8 mouse cellular contexts compared by ENCODE assay signal in the genomic region with DNA sequence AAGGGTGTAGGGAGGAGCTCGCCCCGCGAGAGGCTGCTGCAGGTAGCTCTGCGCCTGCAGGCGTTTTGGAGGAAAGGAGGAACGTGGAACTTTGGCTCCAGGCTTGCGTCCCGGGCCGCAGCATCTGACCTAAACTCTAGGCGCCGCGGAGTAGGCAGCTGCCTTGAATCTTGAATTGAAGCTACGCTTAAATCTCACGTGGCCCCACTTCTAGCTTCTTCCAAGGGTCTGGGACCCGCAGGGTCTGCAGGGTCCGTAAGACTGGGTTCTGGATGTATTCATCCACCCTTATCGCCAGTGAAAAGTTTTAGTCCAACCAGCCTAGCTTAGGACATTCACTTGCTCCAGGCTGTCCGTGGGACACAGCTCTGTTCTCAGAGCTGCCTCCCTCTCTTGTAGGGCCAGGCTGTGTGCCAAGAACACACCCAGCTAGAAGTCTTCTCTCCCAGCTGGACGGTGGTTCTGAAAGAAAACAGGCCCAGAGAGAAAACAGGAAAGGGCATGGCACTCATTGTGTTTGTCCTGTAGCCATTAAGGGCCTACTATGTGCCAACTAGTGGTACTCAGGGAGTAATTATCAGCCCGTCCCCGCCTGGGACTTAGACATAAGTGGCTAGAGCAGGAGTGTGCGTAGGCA. TPM values are rescaled to one million over a fixed set of nuclear protein-coding genes. Genes with fewer than 3 reads are reported as not detected.
DNase-seq lines count a peak whose midpoint lies in the region; ATAC-seq and TF ChIP-seq lines count a peak whose summit lies in the region.

No protein-coding gene starts in this region.

- 12% methylated on average over 22 of the region's 22 CpGs for WGBS in hindbrain, embryonic 15.5 days
- WGBS in liver, embryonic 13.5 days (ENCODE audit: insufficient replicate concordance): 15% methylated on average over 22 of the region's 22 CpGs
- 11% methylated on average over 22 of the region's 22 CpGs for WGBS in neural tube, embryonic 13.5 days

- DNase-seq in adrenal gland, adult (ENCODE audit: inconsistent age in 2 of 2, low spot score in 1 of 2): peak; percentile 66 to 80
- no peak for DNase-seq in adrenal gland, postnatal 4 days (ENCODE audit: low spot score in 2 of 2)
- DNase-seq in adrenal gland, postnatal 36 days: peak; percentile 59 to 69
- DNase-seq in gastrocnemius, adult 2 months: peak; percentile 83
- DNase-seq in liver, embryonic 13.5 days: no peak
- DNase-seq in layer of hippocampus, postnatal 36 days: no peak

- peak overlapping the region; percentile 79 for H3K4me3 ChIP-seq in gastrocnemius, adult 2 months
- peak overlapping the region; percentile 80 for H3K4me3 ChIP-seq in hindbrain, embryonic 15.5 days
- peak overlapping the region; percentile 70 for H3K4me3 ChIP-seq in liver, embryonic 13.5 days (replicated peaks)
- peak overlapping the region; percentile 65 for H3K4me3 ChIP-seq in neural tube, embryonic 13.5 days

- 0 out of 2 replicates have a peak, but pooled peaks have one; percentile 0 for TF ChIP-seq CTCF in gastrocnemius, adult 2 months (IDR thresholded peaks at IDR 0.05)

- ATAC-seq in hindbrain, embryonic 15.5 days (ENCODE audit: low FRiP score, low read depth): peak; percentile 18; the same call in 1 of the 2 replicates
- peak; percentile 13; the same call in 1 of the 2 replicates for ATAC-seq in liver, embryonic 13.5 days (ENCODE audit: low read depth)
- ATAC-seq in neural tube, embryonic 13.5 days (ENCODE audit: low read depth): peak; percentile 29

- H3K4me2 ChIP-seq in hindbrain, embryonic 15.5 days: peak overlapping the region; percentile 93
- peak overlapping the region; percentile 82 for H3K4me2 ChIP-seq in liver, embryonic 13.5 days
- peak overlapping the region; percentile 86 for H3K4me2 ChIP-seq in neural tube, embryonic 13.5 days

- peaks cover 18% of the 10 kb centered on the region for H3K4me1 ChIP-seq in hindbrain, embryonic 15.5 days (replicated peaks)
- peaks cover 42% of the 10 kb centered on the region for H3K4me1 ChIP-seq in liver, embryonic 13.5 days (replicated peaks)
- peaks cover 21% of the 10 kb centered on the region for H3K4me1 ChIP-seq in neural tube, embryonic 13.5 days (replicated peaks)

- H3K27me3 ChIP-seq in hindbrain, embryonic 15.5 days: no peaks in the 10 kb centered on the region
- H3K27me3 ChIP-seq in liver, embryonic 13.5 days: no peaks in the 10 kb centered on the region
- no peaks in the 10 kb centered on the region for H3K27me3 ChIP-seq in neural tube, embryonic 13.5 days

- H3K36me3 ChIP-seq in hindbrain, embryonic 15.5 days: peaks cover 26% of the 10 kb centered on the region
- peaks cover 25% of the 10 kb centered on the region for H3K36me3 ChIP-seq in liver, embryonic 13.5 days
- peaks cover 32% of the 10 kb centered on the region for H3K36me3 ChIP-seq in neural tube, embryonic 13.5 days

- intact Hi-C loops in gastrocnemius, adult 2 months (cut with DNase I): loop anchor here (5.0 kb wide), 1 partner anchor 106 kb away; the partner anchor contains the start of gene Traf7

- peak overlapping the region; percentile 97 for H3K27ac ChIP-seq in gastrocnemius, adult 2 months
- peak overlapping the region; percentile 84 for H3K27ac ChIP-seq in hindbrain, embryonic 15.5 days (replicated peaks)
- peak overlapping the region; percentile 67 for H3K27ac ChIP-seq in liver, embryonic 13.5 days
- H3K27ac ChIP-seq in neural tube, embryonic 13.5 days (replicated peaks): peak overlapping the region; percentile 82

- H3K9me3 ChIP-seq in hindbrain, embryonic 15.5 days: no peaks in the 10 kb centered on the region
- H3K9me3 ChIP-seq in liver, embryonic 13.5 days (replicated peaks): no peaks in the 10 kb centered on the region
- no peaks in the 10 kb centered on the region for H3K9me3 ChIP-seq in neural tube, embryonic 13.5 days

- peak overlapping the region; percentile 61 for H3K9ac ChIP-seq in hindbrain, embryonic 15.5 days
- H3K9ac ChIP-seq in liver, embryonic 13.5 days: peak overlapping the region; percentile 79
- H3K9ac ChIP-seq in neural tube, embryonic 13.5 days: peak overlapping the region; percentile 80

RNA-seq across cellular contexts. Expression of gene Nthl1, which starts 0.5 kb away (rescaled TPM):
- 10 to 100 TPM; 13.3 to 13.8 TPM for total RNA-seq in adrenal gland, postnatal 4 days (2021)
- 1 to 10 TPM; 7.8 TPM for total RNA-seq in adrenal gland, postnatal 36 days (2021)
- total RNA-seq in gastrocnemius, adult 2 months (2021): 1 to 10 TPM; 2.6 to 3.4 TPM
- 11.4 and 11.6 TPM in 2 replicates for polyA plus RNA-seq in hindbrain, embryonic 15.5 days (2015; fragmentation: Nextera tagmentation; extraction: Ambion mirVana)
- 8.4 and 9.2 TPM in 2 replicates for polyA plus RNA-seq in liver, embryonic 13.5 days (2015; fragmentation: Nextera tagmentation; extraction: Ambion mirVana)
- 7.4 and 9.7 TPM in 2 replicates for polyA plus RNA-seq in neural tube, embryonic 13.5 days (2015; fragmentation: Nextera tagmentation; extraction: Ambion mirVana)
- total RNA-seq in layer of hippocampus, postnatal 36 days (2021): 1 to 10 TPM; 3.9 to 6.9 TPM

RNA-seq across cellular contexts. Expression of gene Tsc2, which starts 0.5 kb away (rescaled TPM):
- 100 to 1,000 TPM; 110 to 119 TPM for total RNA-seq in adrenal gland, postnatal 4 days (2021)
- total RNA-seq in adrenal gland, postnatal 36 days (2021): 100 to 1,000 TPM in 1 of 2 experiments, 10 to 100 TPM in 1; 79.2 to 103 TPM
- total RNA-seq in gastrocnemius, adult 2 months (2021): 10 to 100 TPM; 84.9 to 90.4 TPM
- polyA plus RNA-seq in hindbrain, embryonic 15.5 days (2015; fragmentation: Nextera tagmentation; extraction: Ambion mirVana): 71.7 and 81.0 TPM in 2 replicates
- 18.6 and 22.4 TPM in 2 replicates for polyA plus RNA-seq in liver, embryonic 13.5 days (2015; fragmentation: Nextera tagmentation; extraction: Ambion mirVana)
- polyA plus RNA-seq in neural tube, embryonic 13.5 days (2015; fragmentation: Nextera tagmentation; extraction: Ambion mirVana): 62.5 and 73.0 TPM in 2 replicates
- 100 to 1,000 TPM; 181 to 184 TPM for total RNA-seq in layer of hippocampus, postnatal 36 days (2021)

RNA-seq across cellular contexts. Expression of gene Slc9a3r2, which starts 17.2 kb away (rescaled TPM):
- 10 to 100 TPM; 62.2 to 64.2 TPM for total RNA-seq in adrenal gland, postnatal 4 days (2021)
- total RNA-seq in adrenal gland, postnatal 36 days (2021): 10 to 100 TPM; 48.0 to 88.5 TPM
- 10 to 100 TPM; 27.8 to 52.9 TPM for total RNA-seq in gastrocnemius, adult 2 months (2021)
- polyA plus RNA-seq in hindbrain, embryonic 15.5 days (2015; fragmentation: Nextera tagmentation; extraction: Ambion mirVana): 55.5 and 57.0 TPM in 2 replicates
- polyA plus RNA-seq in liver, embryonic 13.5 days (2015; fragmentation: Nextera tagmentation; extraction: Ambion mirVana): 9.8 and 10.2 TPM in 2 replicates
- 35.4 and 42.6 TPM in 2 replicates for polyA plus RNA-seq in neural tube, embryonic 13.5 days (2015; fragmentation: Nextera tagmentation; extraction: Ambion mirVana)
- 10 to 100 TPM; 41.1 to 43.3 TPM for total RNA-seq in layer of hippocampus, postnatal 36 days (2021)

RNA-seq across cellular contexts. Expression of gene Npw, which starts 25.3 kb away (rescaled TPM):
- total RNA-seq in adrenal gland, postnatal 4 days (2021): not detected
- not detected for total RNA-seq in adrenal gland, postnatal 36 days (2021)
- not detected for total RNA-seq in gastrocnemius, adult 2 months (2021)
- 0.31 and 0.54 TPM in 2 replicates for polyA plus RNA-seq in hindbrain, embryonic 15.5 days (2015; fragmentation: Nextera tagmentation; extraction: Ambion mirVana)
- 0.24 and 0.28 TPM in 2 replicates for polyA plus RNA-seq in liver, embryonic 13.5 days (2015; fragmentation: Nextera tagmentation; extraction: Ambion mirVana)
- polyA plus RNA-seq in neural tube, embryonic 13.5 days (2015; fragmentation: Nextera tagmentation; extraction: Ambion mirVana): not detected in 2 replicates
- total RNA-seq in layer of hippocampus, postnatal 36 days (2021): 1 to 10 TPM; 1.7 to 2.9 TPM

RNA-seq across cellular contexts. Expression of gene Zfp598, which starts 36.6 kb away (rescaled TPM):
- 10 to 100 TPM; 47.5 to 48.9 TPM for total RNA-seq in adrenal gland, postnatal 4 days (2021)
- 10 to 100 TPM; 47.5 to 51.1 TPM for total RNA-seq in adrenal gland, postnatal 36 days (2021)
- 10 to 100 TPM; 22.1 to 24.5 TPM for total RNA-seq in gastrocnemius, adult 2 months (2021)
- polyA plus RNA-seq in hindbrain, embryonic 15.5 days (2015; fragmentation: Nextera tagmentation; extraction: Ambion mirVana): 20.6 and 24.5 TPM in 2 replicates
- polyA plus RNA-seq in liver, embryonic 13.5 days (2015; fragmentation: Nextera tagmentation; extraction: Ambion mirVana): 9.5 and 13.1 TPM in 2 replicates
- 20.9 and 22.2 TPM in 2 replicates for polyA plus RNA-seq in neural tube, embryonic 13.5 days (2015; fragmentation: Nextera tagmentation; extraction: Ambion mirVana)
- total RNA-seq in layer of hippocampus, postnatal 36 days (2021): 10 to 100 TPM; 38.2 to 43.5 TPM

Comparison
In these comparisons a context has a peak if more than half of its experiments do, and no peak if none do; other contexts are left out.
1. DNase-seq: peak in adrenal gland, adult (2 of 2), adrenal gland, postnatal 36 days (2 of 2) and gastrocnemius, adult 2 months (single experiment); none in adrenal gland, postnatal 4 days (0 of 2), liver, embryonic 13.5 days (single experiment) and layer of hippocampus, postnatal 36 days (0 of 2).
2. Peak in every context shown above with its lines, with median percentiles within 50 percentile points of each other: H3K27ac ChIP-seq, H3K4me3 ChIP-seq, ATAC-seq, H3K4me2 ChIP-seq and H3K9ac ChIP-seq.